In the genomic region with DNA sequence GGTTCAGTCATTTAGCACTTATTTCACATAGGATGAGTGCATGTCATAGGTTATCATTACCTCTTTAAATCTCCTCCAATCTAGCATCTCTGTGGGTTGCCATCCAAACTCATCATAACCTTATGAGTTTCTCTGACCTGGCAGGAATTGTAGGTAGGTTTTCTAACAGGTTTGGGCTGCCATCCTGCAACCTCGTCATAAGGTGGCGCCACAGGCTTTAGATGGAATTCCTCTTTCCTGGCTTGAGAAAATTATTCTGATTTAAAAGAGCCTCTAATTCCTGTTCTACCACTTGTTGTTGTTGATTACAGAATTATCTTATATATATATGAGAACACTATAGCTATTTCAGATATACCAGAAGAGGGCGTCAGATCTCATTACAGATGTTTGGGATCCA, we compare ENCODE assay signal across 9 mouse cellular contexts. TPM values are rescaled to one million over a fixed set of nuclear protein-coding genes. Genes with fewer than 3 reads are reported as not detected.
DNase-seq lines count a peak whose midpoint lies in the region; ATAC-seq and TF ChIP-seq lines count a peak whose summit lies in the region.
"Had no signal": no experiment of that assay in that cellular context is flagged by ENCODE, and none has a peak within 500 bp of the region (broad histone marks: within the 10 kb centered on the region; RNA-seq: fewer than 3 reads in every experiment).

No protein-coding gene starts in this region.

- no peaks in the 10 kb centered on the region for H3K27me3 ChIP-seq in forebrain, embryonic 14.5 days (replicated peaks; ENCODE audit: control insufficient read depth, insufficient read depth, low read length)
- no peaks in the 10 kb centered on the region for H3K27me3 ChIP-seq in forebrain, embryonic 13.5 days
- H3K27me3 ChIP-seq in lung, postnatal 0 days (replicated peaks; ENCODE audit: insufficient read depth, low read length), result no peaks in the 10 kb centered on the region

- TF ChIP-seq CTCF in lung, postnatal 0 days (IDR thresholded peaks at IDR 0.05), result peak; percentile 78

- no peak for TF ChIP-seq EP300 in lung, postnatal 0 days (IDR thresholded peaks at IDR 0.05)

- in situ Hi-C loops in ES-E14 (cut with MboI; ENCODE audit: low sequenced_read_pairs in 2 of 2, unreplicated experiment in 2 of 2), result loop anchor here (10.0 to 25.0 kb wide), 2 partner anchors 154 to 157 kb away; no protein-coding TSS in a partner anchor

- no peak overlapping the region for H3K9ac ChIP-seq in forebrain, embryonic 14.5 days (ENCODE audit: low read length)
- no peak overlapping the region for H3K9ac ChIP-seq in forebrain, embryonic 13.5 days
- no peak overlapping the region for H3K9ac ChIP-seq in ES-E14 (ENCODE audit: insufficient read depth, low read depth, low read length, poor library complexity, severe bottlenecking)
- H3K9ac ChIP-seq in lung, postnatal 0 days (replicated peaks; ENCODE audit: low read depth), result no peak overlapping the region

- H3K36me3 ChIP-seq in forebrain, embryonic 14.5 days (ENCODE audit: control insufficient read depth, insufficient read depth, low read length), result no peaks in the 10 kb centered on the region
- H3K36me3 ChIP-seq in forebrain, embryonic 13.5 days (ENCODE audit: poor library complexity, severe bottlenecking), result no peaks in the 10 kb centered on the region
- no peaks in the 10 kb centered on the region for H3K36me3 ChIP-seq in ES-E14 (ENCODE audit: control insufficient read depth, insufficient read depth, low read length, poor library complexity, severe bottlenecking)
- no peaks in the 10 kb centered on the region for H3K36me3 ChIP-seq in lung, postnatal 0 days (ENCODE audit: insufficient read depth, low read length)

- ATAC-seq in forebrain, embryonic 14.5 days, result no peak
- ATAC-seq in forebrain, embryonic 13.5 days, result no peak
- ATAC-seq in lung, postnatal 0 days, result no peak

- peak; percentile 35 for DNase-seq in forebrain, embryonic 14.5 days (ENCODE audit: low spot score)
- DNase-seq in left cerebral cortex, postnatal 4 days, result peak; percentile 36
- DNase-seq in left cerebral cortex, postnatal 36 days (ENCODE audit: low spot score in 2 of 2), result no peak
- DNase-seq in ES-E14 (ENCODE audit: low read depth, low spot score), result no peak
- peak; percentile 68 for DNase-seq in lung, postnatal 0 days (ENCODE audit: low spot score)
- no peak for DNase-seq in neural tube, embryonic 10.5 days (ENCODE audit: extremely low spot score, low spot score)
- DNase-seq in layer of hippocampus, postnatal 36 days, result no peak

- intact Hi-C loops in left cerebral cortex, postnatal 4 days (cut with DNase I), result no loop called here
- intact Hi-C loops in left cerebral cortex, postnatal 36 days (cut with DNase I), result loop anchor here (10.0 kb wide), 1 partner anchor 307 kb away; no protein-coding TSS in a partner anchor

- H3K4me2 ChIP-seq in forebrain, embryonic 14.5 days (ENCODE audit: low read length), result no peak overlapping the region
- no peak overlapping the region for H3K4me2 ChIP-seq in forebrain, embryonic 13.5 days
- H3K4me2 ChIP-seq in lung, postnatal 0 days (replicated peaks; ENCODE audit: low read depth, low read length), result no peak overlapping the region

- H3K9me3 ChIP-seq in forebrain, embryonic 14.5 days (replicated peaks; ENCODE audit: control insufficient read depth, low read length), result no peaks in the 10 kb centered on the region
- no peaks in the 10 kb centered on the region; the same call in 1 of the 2 replicates for H3K9me3 ChIP-seq in forebrain, embryonic 13.5 days (replicated peaks)
- H3K9me3 ChIP-seq in ES-E14 (ENCODE audit: control insufficient read depth, insufficient read depth, low read depth, low read length), result no peaks in the 10 kb centered on the region
- no peaks in the 10 kb centered on the region for H3K9me3 ChIP-seq in lung, postnatal 0 days (ENCODE audit: low read length)

- no peak overlapping the region for H3K27ac ChIP-seq in forebrain, embryonic 14.5 days (ENCODE audit: low read depth, low read length)
- no peak overlapping the region for H3K27ac ChIP-seq in forebrain, embryonic 13.5 days
- H3K27ac ChIP-seq in ES-E14 (ENCODE audit: insufficient read depth, low read depth, low read length, poor library complexity, severe bottlenecking), result no peak overlapping the region
- no peak overlapping the region for H3K27ac ChIP-seq in lung, postnatal 0 days (ENCODE audit: low read length)

- no peaks in the 10 kb centered on the region for H3K4me1 ChIP-seq in forebrain, embryonic 14.5 days (ENCODE audit: control insufficient read depth, insufficient read depth, low read length)
- no peaks in the 10 kb centered on the region for H3K4me1 ChIP-seq in forebrain, embryonic 13.5 days
- peaks cover 0 to 2% of the 10 kb centered on the region in 2 experiments; a peak in 1 of 4 replicates for H3K4me1 ChIP-seq in ES-E14 (ENCODE audit: control insufficient read depth in 2 of 2, insufficient read depth in 2 of 2, low read length in 2 of 2, poor library complexity in 1 of 2)
- H3K4me1 ChIP-seq in lung, postnatal 0 days (ENCODE audit: insufficient read depth, low read depth, low read length), result no peaks in the 10 kb centered on the region

- WGBS in forebrain, embryonic 14.5 days, result 18% methylated on average over 3 of the region's 3 CpGs
- WGBS in forebrain, embryonic 13.5 days, result 24% methylated on average over 3 of the region's 3 CpGs
- 20% methylated on average over 3 of the region's 3 CpGs for WGBS in lung, postnatal 0 days

- H3K4me3 ChIP-seq in forebrain, embryonic 14.5 days (ENCODE audit: low read depth, low read length), result no peak overlapping the region
- H3K4me3 ChIP-seq in forebrain, embryonic 13.5 days, result no peak overlapping the region
- no peak overlapping the region for H3K4me3 ChIP-seq in ES-E14 (ENCODE audit: insufficient read depth in 1 of 2, low read depth in 1 of 2, low read length in 2 of 2, poor library complexity in 1 of 2, severe bottlenecking in 1 of 2)
- H3K4me3 ChIP-seq in lung, postnatal 0 days (ENCODE audit: low read depth, low read length), result no peak overlapping the region
- H3K4me3 ChIP-seq: myocyte had no signal

TF ChIP-seq in ES-E14, 5 proteins besides CTCF, POLR2A, EP300 and RAD21:
- TF ChIP-seq HCFC1 (IDR thresholded peaks at IDR 0.05; ENCODE audit: borderline replicate concordance, insufficient read depth, low read length) (no peak), ZNF384 (IDR thresholded peaks at IDR 0.05; ENCODE audit: low read depth, low read length) (no peak), MAFK (IDR thresholded peaks at IDR 0.05; ENCODE audit: insufficient read depth, low read depth, low read length) (no peak), ZC3H11A (IDR thresholded peaks at IDR 0.05; ENCODE audit: borderline replicate concordance, low read depth, low read length) (peak; percentile 68; the same call in 1 of the 2 replicates)

RNA-seq across cellular contexts. Expression of a gene that starts 34.5 kb away (rescaled TPM):
- polyA plus RNA-seq in forebrain, embryonic 14.5 days (2014; fragmentation: Nextera tagmentation; extraction: Ambion mirVana), result 1.2 and 1.4 TPM in 2 replicates
- polyA plus RNA-seq in forebrain, embryonic 13.5 days (2015; fragmentation: Nextera tagmentation; extraction: Ambion mirVana), result 1.1 and 1.2 TPM in 2 replicates
- 1 to 10 TPM; 6.3 to 8.1 TPM for total RNA-seq in left cerebral cortex, postnatal 4 days (2021)
- total RNA-seq in left cerebral cortex, postnatal 36 days (2021), result 10 to 100 TPM; 21.9 to 74.3 TPM
- 10.3 and 10.6 TPM in 2 replicates for total RNA-seq in ES-E14 (2012; rRNA removed)
- polyA plus RNA-seq in lung, postnatal 0 days (2015; fragmentation: Nextera tagmentation; extraction: Ambion mirVana), result 30.8 and 33.8 TPM in 2 replicates
- 10 to 100 TPM; 14.6 to 17.2 TPM for total RNA-seq in layer of hippocampus, postnatal 36 days (2021)

Comparison
In these comparisons a context has a peak if more than half of its experiments do, and no peak if none do; other contexts are left out.
1. DNase-seq: peak in forebrain, embryonic 14.5 days (single experiment), left cerebral cortex, postnatal 4 days (single experiment) and lung, postnatal 0 days (single experiment); none in left cerebral cortex, postnatal 36 days (0 of 2), ES-E14 (single experiment), neural tube, embryonic 10.5 days (single experiment) and layer of hippocampus, postnatal 36 days (0 of 2).